Mouse (Mus musculus) forebrain, embryonic 11.5 days (tissue): ENCODE measurements around the gene Psmc3. TPM values are rescaled to one million over a fixed set of nuclear protein-coding genes. Genes with fewer than 3 reads are reported as not detected.

Experiments used
- ATAC-seq: fragments of 200-750 bp; cut with Nextera tagmentation; replicated peaks from 2 replicates; pipeline ENCODE4 v1.8.0; 2017; ENCODE audit warnings: moderate TSS enrichment; ENCODE audit not compliant: low FRiP score
- DNase-seq: peaks from one replicate; pipeline ENCODE4 v3.0.0-alpha.2; 2017; ENCODE audit warnings: low spot score
- H3K27ac ChIP-seq: fragments of 300-500 bp; sonication (generic); 2 replicates; pipeline ENCODE4 v1.5.1; 2014; ENCODE audit warnings: low read depth, low read length
- H3K27me3 ChIP-seq: fragments of 300-500 bp; sonication (generic); 2 replicates; pipeline ENCODE4 v1.6.1; 2014; ENCODE audit warnings: mild to moderate bottlenecking, low read length, mixed read lengths; ENCODE audit not compliant: control insufficient read depth, insufficient read depth
- H3K36me3 ChIP-seq: fragments of 300-500 bp; sonication (generic); 2 replicates; pipeline ENCODE4 v1.6.1; 2014; ENCODE audit warnings: mild to moderate bottlenecking, low read length, moderate library complexity, mixed read lengths; ENCODE audit not compliant: control insufficient read depth, insufficient read depth
- H3K4me1 ChIP-seq: fragments of 300-500 bp; sonication (generic); replicated peaks from 2 replicates; pipeline ENCODE4 v1.6.1; 2014; ENCODE audit warnings: low read length, mixed read lengths; ENCODE audit not compliant: control insufficient read depth, insufficient read depth
- H3K4me2 ChIP-seq: fragments of 300-500 bp; sonication (generic); 2 replicates; pipeline ENCODE4 v1.6.1; 2014; ENCODE audit warnings: low read depth, mild to moderate bottlenecking, low read length, moderate library complexity, mixed read lengths; ENCODE audit not compliant: severe bottlenecking
- H3K4me3 ChIP-seq: fragments of 300-500 bp; sonication (generic); 2 replicates; pipeline ENCODE4 v1.5.1; 2014; ENCODE audit warnings: low read depth, low read length
- H3K9ac ChIP-seq: fragments of 300-500 bp; sonication (generic); 2 replicates; pipeline ENCODE4 v1.6.1; 2014; ENCODE audit warnings: low read length
- H3K9me3 ChIP-seq: fragments of 300-500 bp; sonication (generic); 2 replicates; pipeline ENCODE4 v1.6.1; 2016; ENCODE audit warnings: low read length, mixed read lengths; ENCODE audit not compliant: control insufficient read depth
- WGBS: fragments of 180-500 bp; shearing (Covaris S2); extraction: QIAGEN DNeasy Blood & Tissue Kit; methylation state at CpG from one replicate; pipeline ENCODE4 v1.1.7; 2014; 5-methylcytosine and 5-hydroxymethylcytosine counted together
- polyA plus RNA-seq: library from polyadenylated mRNA; unstranded; fragments of >200 nt; fragmentation: Nextera tagmentation; extraction: Ambion mirVana; gene quantifications from 2 replicates; pipeline ENCODE4 v1.2.1, GENCODE M21; 2014

Gene Psmc3
- polyA plus RNA-seq, 1 experiment from 2014 or later = 354 TPM

DNA sequence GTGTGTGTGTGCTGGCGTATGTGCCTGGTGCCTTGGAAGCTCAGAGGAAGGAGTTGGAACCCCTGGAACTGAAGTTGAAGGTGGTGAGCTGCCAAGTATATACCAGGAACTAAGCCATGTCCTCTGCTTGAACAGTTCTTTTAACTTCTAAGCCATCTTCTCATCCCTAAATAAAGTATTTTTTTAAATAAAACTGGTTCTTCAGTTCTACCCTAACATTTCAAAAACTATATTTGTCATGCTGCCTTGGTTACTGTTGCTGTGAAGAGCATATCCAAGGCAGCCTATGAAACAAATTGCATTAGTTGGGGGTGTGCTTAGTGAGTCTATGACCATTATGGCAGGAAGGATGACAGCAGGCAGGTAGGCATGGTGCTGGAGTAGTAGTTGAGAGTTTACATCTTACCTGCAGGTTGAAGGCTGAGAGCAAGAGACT, 28.7 kb upstream of the Psmc3 start:
- Histone ChIP-seq H3K27me3 (no peaks in the 10 kb centered on the region), H3K4me3 (no peak overlapping the region), H3K27ac (no peak overlapping the region), H3K9me3 (no peaks in the 10 kb centered on the region), H3K36me3 (peaks cover 3% of the 10 kb centered on the region; the same call in 1 of the 2 replicates), H3K4me1 (no peaks in the 10 kb centered on the region), H3K4me2 (no peak overlapping the region), H3K9ac (no peak overlapping the region)
- DNase-seq (no peak), ATAC-seq (no peak)
- 97% methylated on average over 1 of the region's 1 CpGs for WGBS

DNA sequence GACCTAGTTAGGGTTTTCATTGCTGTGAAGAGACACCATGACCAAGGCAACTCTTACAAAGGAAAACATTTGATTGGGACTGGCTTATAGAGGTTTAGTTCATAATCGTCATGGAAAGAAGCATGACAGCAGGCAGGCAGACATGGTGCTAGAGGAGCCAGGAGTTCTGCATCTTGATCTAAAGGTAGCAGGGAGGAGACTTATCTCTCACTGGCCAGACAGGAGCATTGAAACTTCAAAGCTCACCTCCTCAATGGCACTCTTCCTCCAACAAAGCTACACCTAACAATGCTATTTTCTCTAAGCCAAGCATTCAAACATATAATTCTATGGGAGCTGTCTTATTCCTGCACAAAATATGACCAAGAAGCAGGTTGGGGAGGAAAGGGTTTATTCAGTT, 27.3 kb upstream of the Psmc3 start:
- Histone ChIP-seq H3K4me1 (no peaks in the 10 kb centered on the region), H3K4me2 (no peak overlapping the region), H3K27me3 (no peaks in the 10 kb centered on the region), H3K9ac (no peak overlapping the region), H3K36me3 (no peaks in the 10 kb centered on the region), H3K27ac (no peak overlapping the region), H3K4me3 (no peak overlapping the region), H3K9me3 (no peaks in the 10 kb centered on the region)
- no peak for DNase-seq
- WGBS = 82% methylated on average over 1 of the region's 1 CpGs
- ATAC-seq = no peak

DNA sequence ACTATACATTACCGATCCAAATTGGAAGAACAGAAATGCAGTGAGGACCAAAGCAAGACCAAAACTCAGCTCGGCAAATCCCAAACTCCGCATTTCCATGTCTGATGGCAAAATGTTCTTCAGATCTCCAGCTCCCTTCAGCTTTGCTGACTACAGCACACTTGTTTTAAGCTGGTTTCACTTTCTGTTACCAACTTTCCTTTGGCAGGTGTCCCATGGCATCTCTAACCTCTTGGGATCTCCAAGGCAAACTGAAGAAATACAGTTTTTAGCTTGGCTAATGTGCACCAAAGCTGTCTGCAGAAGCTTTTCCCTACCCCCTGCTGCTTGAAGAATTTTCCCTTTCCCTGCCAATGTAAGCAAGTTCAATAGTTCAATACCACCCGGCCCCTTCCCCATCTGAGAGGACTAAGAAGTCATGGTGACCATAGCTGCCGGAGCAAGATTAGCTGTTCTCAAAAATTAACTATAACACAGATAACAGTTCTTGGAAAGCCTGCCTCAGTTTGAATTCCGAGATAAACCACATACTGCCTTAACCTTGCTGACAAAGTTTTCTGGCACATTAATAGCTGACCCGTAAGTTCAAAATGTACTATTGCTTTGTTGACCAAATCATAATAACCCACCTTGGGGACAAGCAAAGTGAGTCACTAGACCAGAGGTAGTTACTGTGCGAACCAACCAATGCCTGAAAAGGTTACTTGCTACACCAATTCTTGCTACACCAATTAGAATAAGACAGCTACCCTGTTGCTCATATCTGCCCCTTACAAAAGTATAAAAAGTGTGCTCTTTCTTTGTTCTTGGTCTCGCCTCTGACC, 26.2 kb upstream of the Psmc3 start:
- DNase-seq (no peak), ATAC-seq (no peak)
- 86% methylated on average over 9 of the region's 9 CpGs for WGBS
- Histone ChIP-seq H3K4me1 (no peaks in the 10 kb centered on the region), H3K9me3 (no peaks in the 10 kb centered on the region), H3K4me2 (no peak overlapping the region), H3K27ac (no peak overlapping the region), H3K36me3 (no peaks in the 10 kb centered on the region), H3K9ac (no peak overlapping the region), H3K4me3 (no peak overlapping the region), H3K27me3 (no peaks in the 10 kb centered on the region)

DNA sequence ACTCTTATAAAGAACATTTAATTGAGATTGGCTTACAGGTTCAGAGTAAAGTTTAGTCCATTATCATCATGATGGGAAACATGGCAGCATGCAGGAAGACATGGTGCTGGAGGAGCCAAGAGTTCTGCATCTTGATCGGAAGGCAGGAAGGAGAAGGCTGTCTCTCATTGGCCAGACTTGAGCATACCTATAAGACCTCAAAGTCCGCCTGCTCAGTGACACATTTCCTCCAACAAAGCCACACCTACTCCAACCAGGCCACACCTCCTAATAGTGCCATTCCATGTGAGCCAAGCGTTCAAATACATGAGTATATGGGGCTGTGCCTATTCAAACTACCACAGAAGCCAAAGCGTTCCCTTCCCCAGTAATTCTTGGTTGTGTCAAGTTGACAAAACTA, 22.6 kb upstream of the Psmc3 start:
- ATAC-seq (no peak), DNase-seq (no peak)
- Histone ChIP-seq H3K4me2 (no peak overlapping the region), H3K4me3 (no peak overlapping the region), H3K27ac (no peak overlapping the region), H3K9ac (no peak overlapping the region), H3K9me3 (no peaks in the 10 kb centered on the region), H3K27me3 (no peaks in the 10 kb centered on the region), H3K4me1 (no peaks in the 10 kb centered on the region), H3K36me3 (no peaks in the 10 kb centered on the region)
- 85% methylated on average over 4 of the region's 4 CpGs for WGBS

DNA sequence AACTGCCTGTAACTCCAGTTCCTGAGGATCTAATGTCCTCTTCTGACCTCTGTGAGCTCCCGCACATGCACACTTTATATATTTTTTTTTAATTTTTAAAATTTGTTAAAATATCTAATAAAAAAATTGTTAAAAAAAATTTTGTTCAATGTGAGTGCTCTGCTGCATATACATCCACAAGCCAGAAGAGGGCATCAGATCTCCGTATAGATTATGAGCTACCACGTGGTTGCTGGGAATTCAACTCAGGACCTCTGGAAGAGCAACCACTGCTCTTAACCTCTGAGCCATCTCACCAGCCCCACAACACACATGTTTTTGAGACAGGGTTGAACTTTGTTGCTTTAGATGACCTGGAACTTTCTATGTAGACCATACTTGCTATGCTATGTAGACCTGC, 20.8 kb upstream of the Psmc3 start:
- DNase-seq (no peak), ATAC-seq (no peak)
- WGBS = 13% methylated on average over 3 of the region's 3 CpGs
- Histone ChIP-seq H3K36me3 (no peaks in the 10 kb centered on the region), H3K4me2 (no peak overlapping the region), H3K4me1 (no peaks in the 10 kb centered on the region), H3K4me3 (no peak overlapping the region), H3K27ac (no peak overlapping the region), H3K9ac (no peak overlapping the region), H3K27me3 (no peaks in the 10 kb centered on the region), H3K9me3 (no peaks in the 10 kb centered on the region)

DNA sequence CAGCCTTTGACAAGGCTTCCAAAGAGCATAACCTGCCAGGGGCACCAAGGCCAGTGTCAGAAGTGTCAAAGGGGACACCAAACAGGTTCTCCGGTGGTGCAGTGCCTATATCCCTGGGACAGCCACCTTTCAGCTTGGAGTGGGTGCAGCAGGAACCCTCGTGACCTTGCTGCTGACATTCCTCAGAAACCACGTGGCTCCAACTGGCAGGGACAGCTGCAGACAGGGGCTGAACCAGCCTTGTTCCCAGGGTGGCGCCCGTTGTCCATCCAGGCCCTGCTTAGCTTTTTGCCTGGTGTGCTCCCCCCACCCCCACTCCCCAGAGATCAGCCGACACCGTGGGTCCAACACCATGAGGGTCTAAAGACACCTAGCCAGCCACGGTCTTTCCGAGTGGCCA, 18.4 kb upstream of the Psmc3 start, which contains the start of gene Rapsn:
Gene Rapsn, plus strand, starts transcription at position 236 of the 400 bp plus-strand sequence.
- no peak for ATAC-seq
- no peak within 1 kb of the TSS for H3K4me2 ChIP-seq
- WGBS = 76% methylated on average over 9 of the region's 9 CpGs
- H3K27ac ChIP-seq = no peak within 1 kb of the TSS
- H3K4me3 ChIP-seq = no peak within 1 kb of the TSS
- no peaks in the 10 kb centered on the region for H3K4me1 ChIP-seq
- no peaks in the 10 kb centered on the region for H3K27me3 ChIP-seq
- H3K9ac ChIP-seq = no peak within 1 kb of the TSS
- no peaks in the 10 kb centered on the region for H3K36me3 ChIP-seq
- no peak for DNase-seq
- H3K9me3 ChIP-seq = no peaks in the 10 kb centered on the region

DNA sequence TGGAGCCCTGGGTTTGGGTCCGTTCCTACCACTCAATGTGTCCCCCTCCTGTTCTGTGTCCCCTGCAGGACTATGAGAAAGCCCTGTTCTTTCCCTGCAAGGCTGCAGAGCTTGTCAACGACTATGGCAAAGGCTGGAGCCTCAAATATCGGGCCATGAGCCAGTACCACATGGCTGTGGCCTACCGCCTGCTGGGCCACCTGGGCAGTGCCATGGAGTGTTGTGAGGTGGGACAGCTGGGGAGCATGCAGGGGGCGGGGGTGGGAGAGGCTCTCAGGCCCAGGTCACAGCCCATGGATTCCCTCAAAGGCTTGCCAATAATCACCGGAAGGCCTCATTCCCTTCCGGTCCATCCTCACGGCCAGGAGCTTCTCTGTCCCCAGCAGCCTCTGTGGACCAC, 12.0 kb upstream of the Psmc3 start:
- H3K36me3 ChIP-seq = no peaks in the 10 kb centered on the region
- H3K9me3 ChIP-seq = no peaks in the 10 kb centered on the region
- no peak for DNase-seq
- WGBS = 77% methylated on average over 8 of the region's 8 CpGs
- H3K4me3 ChIP-seq = no peak overlapping the region
- H3K9ac ChIP-seq = no peak overlapping the region
- 0 out of 2 replicates have a peak, but pooled peaks have one; percentile 40 for ATAC-seq
- no peak overlapping the region for H3K4me2 ChIP-seq
- no peak overlapping the region for H3K27ac ChIP-seq
- H3K27me3 ChIP-seq = no peaks in the 10 kb centered on the region
- peaks cover 2% of the 10 kb centered on the region; the same call in 1 of the 2 replicates for H3K4me1 ChIP-seq

DNA sequence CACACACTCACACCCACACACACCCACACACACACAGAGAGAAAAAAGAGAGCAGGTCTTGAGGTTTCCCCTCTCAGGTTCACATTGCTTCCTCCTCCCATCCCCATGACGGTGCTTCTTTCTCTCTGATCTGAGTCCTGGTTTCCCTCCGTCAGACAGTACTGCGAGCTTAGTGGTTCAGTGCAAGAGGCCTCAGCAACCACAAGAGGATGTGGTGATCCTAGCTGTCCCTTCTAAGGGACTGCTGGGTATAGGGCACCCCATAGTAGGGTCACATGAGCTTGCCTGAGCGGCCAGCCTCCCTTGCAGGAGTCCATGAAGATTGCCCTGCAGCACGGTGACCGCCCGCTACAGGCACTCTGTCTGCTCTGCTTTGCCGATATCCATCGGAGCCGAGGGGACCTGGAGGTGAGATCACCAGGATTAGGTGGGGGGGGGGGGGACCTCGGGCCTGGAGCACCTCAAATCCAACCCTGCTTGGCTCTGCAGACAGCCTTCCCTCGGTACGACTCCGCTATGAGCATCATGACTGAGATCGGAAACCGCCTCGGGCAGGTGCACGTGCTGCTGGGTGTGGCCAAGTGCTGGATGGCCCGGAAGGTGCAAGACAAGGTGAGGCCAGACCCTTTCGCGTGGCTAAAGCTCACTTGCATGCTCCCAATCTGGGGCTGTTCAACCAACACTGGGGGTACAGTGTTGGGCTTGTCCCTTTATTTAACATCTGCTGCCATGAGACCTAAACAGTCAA, 11.0 kb upstream of the Psmc3 start:
- H3K4me1 ChIP-seq = peaks cover 2% of the 10 kb centered on the region; the same call in 1 of the 2 replicates
- no peak overlapping the region for H3K4me2 ChIP-seq
- H3K9ac ChIP-seq = peak overlapping the region; percentile 29; the same call in 1 of the 2 replicates
- H3K4me3 ChIP-seq = no peak overlapping the region
- no peaks in the 10 kb centered on the region for H3K9me3 ChIP-seq
- no peak overlapping the region for H3K27ac ChIP-seq
- ATAC-seq (peak; percentile 53), DNase-seq (no peak)
- WGBS = 69% methylated on average over 20 of the region's 21 CpGs
- no peaks in the 10 kb centered on the region for H3K27me3 ChIP-seq
- no peaks in the 10 kb centered on the region for H3K36me3 ChIP-seq
